Mouse (Mus musculus) brain, embryonic 14.5 days (tissue): ENCODE results near the gene Kremen1. TPM values are rescaled to one million over a fixed set of nuclear protein-coding genes. Genes with fewer than 3 reads are reported as not detected.
A peak's percentile ranks its signal among the peaks of the same experiment; 100 is the strongest.

Experiments
- DNase-seq: peaks from one replicate; pipeline ENCODE4 v3.0.0-alpha.2; 2011; ENCODE audit warnings: low read depth
- CTCF ChIP-seq: fragments of 200-500 bp; IDR thresholded peaks from 2 replicates; pipeline ENCODE4 v1.5.1; 2012; ENCODE audit warnings: inconsistent platforms, mild to moderate bottlenecking, moderate library complexity, borderline replicate concordance; ENCODE audit not compliant: insufficient read depth, insufficient read length; ENCODE audit errors: extremely low read depth
- POLR2A ChIP-seq: fragments of 200-500 bp; IDR thresholded peaks from 2 replicates; pipeline ENCODE4 v1.6.1; 2012; ENCODE audit warnings: mild to moderate bottlenecking, inconsistent platforms, borderline replicate concordance; ENCODE audit not compliant: poor library complexity, insufficient read depth, insufficient read length, severe bottlenecking; ENCODE audit errors: extremely low read depth
- polyA plus RNA-seq: library from polyadenylated mRNA; depleted of rRNA; stranded (reverse); fragments of >200 nt; gene quantifications from 2 replicates; pipeline ENCODE4 v1.2.3, GENCODE M21; 2012

Kremen1 gene
- polyA plus RNA-seq, 1 experiment: 11.4 TPM

GRCm38 (mm10) chr11:5172861-5173260 lies 88.5 kb downstream of the Kremen1 start:
- no peak for TF ChIP-seq POLR2A
- no peak for TF ChIP-seq CTCF
- DNase-seq: no peak

- TF ChIP-seq POLR2A (no peak), CTCF (no peak)
- DNase-seq: peak; percentile 90
Measured at GRCm38 (mm10) chr11:5167311-5167710, 94.0 kb downstream of the Kremen1 start.

DNA sequence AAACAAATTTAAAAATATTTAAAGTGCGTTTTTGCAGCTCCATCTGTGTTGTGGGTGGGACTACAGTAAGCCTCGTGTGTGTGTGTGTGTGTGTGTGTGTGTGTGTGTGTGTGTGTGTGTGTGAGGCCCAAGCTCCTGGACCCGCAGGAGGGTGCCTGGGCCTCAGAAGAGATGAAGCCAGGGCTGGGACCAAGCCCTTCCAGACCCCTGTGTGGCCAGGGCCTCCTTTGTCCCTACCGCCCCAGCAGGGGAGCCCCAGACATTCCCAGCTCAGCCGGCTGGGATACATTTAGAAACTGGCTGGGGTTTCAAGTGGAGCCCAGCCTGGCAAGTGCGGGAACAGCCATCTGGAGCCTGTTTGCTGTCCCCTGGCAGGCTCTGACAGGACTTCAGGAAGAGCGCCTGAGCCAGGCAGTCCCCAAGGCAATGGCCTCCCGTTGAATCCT lies 95.9 kb downstream of the Kremen1 start:
- no peak for TF ChIP-seq CTCF
- no peak for TF ChIP-seq POLR2A
- DNase-seq: peak; percentile 92

GRCm38 (mm10) chr11:5164310-5164709 lies 97.0 kb downstream of the Kremen1 start:
- TF ChIP-seq CTCF (no peak), POLR2A (no peak)
- DNase-seq: no peak

GRCm38 (mm10) chr11:5163421-5163820 lies 97.9 kb downstream of the Kremen1 start:
- no peak for TF ChIP-seq CTCF
- no peak for TF ChIP-seq POLR2A
- DNase-seq: no peak

GRCm38 (mm10) chr11:5160722-5161485 lies 100.5 kb downstream of the Kremen1 start:
- no peak for TF ChIP-seq POLR2A
- peak; percentile 55; the same call in 1 of the 2 replicates for TF ChIP-seq CTCF
- DNase-seq: no peak

DNA sequence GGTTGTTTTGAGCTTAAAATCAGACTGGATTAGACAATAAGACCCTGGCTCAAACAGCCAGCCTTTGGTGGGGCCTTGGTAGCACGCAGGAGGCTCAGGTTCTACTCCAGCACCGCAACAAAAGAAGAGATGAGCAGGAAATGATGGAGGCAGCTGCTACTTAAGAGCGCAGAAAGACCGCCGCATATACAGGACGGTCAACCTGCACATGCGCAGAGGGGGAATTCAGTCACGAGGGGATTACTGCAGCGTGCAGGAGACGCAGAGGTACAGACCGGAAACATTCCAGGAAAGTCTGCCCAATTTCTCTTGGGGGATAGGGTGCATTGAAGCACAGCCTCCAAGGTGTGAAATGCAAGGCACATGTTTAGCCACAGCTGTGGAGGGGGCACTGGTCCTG lies 103.3 kb downstream of the Kremen1 start:
- no peak for DNase-seq
- TF ChIP-seq CTCF: no peak
- TF ChIP-seq POLR2A: no peak

GRCm38 (mm10) chr11:5154961-5155805 lies 106.2 kb downstream of the Kremen1 start:
- no peak for DNase-seq

GRCm38 (mm10) chr11:5151680-5152337 lies 109.5 kb downstream of the Kremen1 start, which contains the start of gene Emid1:
Gene Emid1 (minus strand): TSS chr11:5152257.
- no peak for DNase-seq

More at GRCm38 (mm10) chr11:5154961-5155805, 106.2 kb downstream of the Kremen1 start:
- TF ChIP-seq CTCF (no peak), POLR2A (no peak)

GRCm38 (mm10) chr11:5151247-5151630 lies 110.1 kb downstream of the Kremen1 start:
- TF ChIP-seq CTCF: no peak
- TF ChIP-seq POLR2A: no peak
- DNase-seq: no peak

More at GRCm38 (mm10) chr11:5151680-5152337, 109.5 kb downstream of the Kremen1 start, which contains the start of gene Emid1:
- no peak for TF ChIP-seq CTCF
- TF ChIP-seq POLR2A: 0 out of 2 replicates have a peak, but pooled peaks have one; percentile 30

GRCm38 (mm10) chr11:5150416-5151246 lies 110.7 kb downstream of the Kremen1 start:
- no peak for TF ChIP-seq POLR2A
- TF ChIP-seq CTCF: no peak
- DNase-seq: no peak

DNA sequence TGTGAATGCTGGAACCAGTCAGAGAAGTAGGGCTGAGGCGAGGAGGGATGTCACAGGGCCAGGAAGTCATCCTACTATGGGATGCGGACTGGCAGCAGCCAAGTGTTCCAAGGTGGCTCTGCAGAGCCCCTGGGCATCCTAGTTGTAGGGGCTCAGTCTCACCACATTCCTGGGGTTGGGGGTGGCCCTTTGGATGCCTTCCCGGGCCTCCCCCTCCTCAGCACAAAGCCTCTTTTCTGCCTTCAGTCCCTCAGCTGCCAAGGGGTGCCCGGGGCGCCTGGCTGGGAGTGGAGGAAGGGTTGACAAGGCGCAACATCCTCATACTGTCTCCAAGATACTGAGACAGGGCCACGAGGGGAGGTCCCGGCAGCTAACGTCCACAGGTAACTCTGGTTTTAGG lies 111.4 kb downstream of the Kremen1 start:
- TF ChIP-seq POLR2A (no peak), CTCF (no peak)
- peak; percentile 73 for DNase-seq
